Comparison of ENCODE assay signal across 7 mouse cellular contexts in the genomic region with DNA sequence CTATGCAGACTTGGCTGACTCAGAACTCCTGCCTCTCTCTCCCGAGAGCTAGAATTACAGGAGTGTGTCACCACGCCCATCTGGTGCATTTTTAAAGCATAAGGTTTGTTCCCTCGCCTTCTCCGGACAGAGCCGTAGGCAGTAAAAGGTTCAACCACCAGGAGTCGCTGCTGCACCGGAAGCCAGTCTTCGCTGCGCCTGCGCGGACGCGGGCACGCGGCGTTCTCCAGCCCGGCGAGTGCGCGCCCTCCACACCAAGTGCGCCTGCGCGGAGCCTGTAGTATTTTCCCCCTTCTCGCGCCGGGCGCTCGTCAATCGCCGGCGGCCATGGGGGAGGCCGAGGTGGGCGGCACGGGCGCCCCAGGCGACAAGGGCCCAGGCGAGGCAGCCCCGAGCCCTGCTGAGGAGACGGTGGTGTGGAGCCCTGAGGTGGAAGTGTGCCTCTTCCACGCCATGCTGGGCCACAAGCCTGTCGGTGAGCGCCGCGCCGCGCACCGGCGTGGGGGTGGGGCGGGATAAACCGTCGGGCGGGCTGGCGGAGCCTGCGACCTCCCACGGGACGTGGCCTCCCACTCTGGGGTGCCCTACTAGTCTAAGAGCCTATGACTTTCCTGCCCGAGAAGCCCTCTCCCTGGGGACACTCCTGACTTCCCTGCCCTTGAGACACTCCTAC. TPM values are rescaled to one million over a fixed set of nuclear protein-coding genes. Genes with fewer than 3 reads are reported as not detected.
DNase-seq lines count a peak whose midpoint lies in the region; ATAC-seq lines count a peak whose summit lies in the region.

No protein-coding gene starts in this region.

- peak overlapping the region; percentile 75 for H3K4me2 ChIP-seq in intestine, embryonic 15.5 days (replicated peaks)

- no peaks in the 10 kb centered on the region for H3K9me3 ChIP-seq in intestine, embryonic 15.5 days
- no peaks in the 10 kb centered on the region for H3K9me3 ChIP-seq in midbrain, embryonic 10.5 days (replicated peaks)

- intact Hi-C loops in gastrocnemius, postnatal 36 days (cut with DNase I): loop anchor here (5.0 kb wide), 1 partner anchor 165 kb away; no protein-coding TSS in a partner anchor
- intact Hi-C loops in left cerebral cortex, postnatal 25 days (cut with DNase I): loop anchor here (1.0 kb wide), 2 partner anchors 163 to 197 kb away; no protein-coding TSS in a partner anchor

- peak overlapping the region; percentile 90 for H3K4me3 ChIP-seq in intestine, embryonic 15.5 days (replicated peaks)
- peak overlapping the region; percentile 96 for H3K4me3 ChIP-seq in midbrain, embryonic 10.5 days

- H3K9ac ChIP-seq in intestine, embryonic 15.5 days: peak overlapping the region; percentile 99

- peaks cover 11% of the 10 kb centered on the region for H3K4me1 ChIP-seq in intestine, embryonic 15.5 days (replicated peaks)
- H3K4me1 ChIP-seq in midbrain, embryonic 10.5 days: peaks cover 35% of the 10 kb centered on the region

- DNase-seq in adrenal gland, adult 2 months: peak; percentile 98
- DNase-seq in embryo, embryonic 11.5 days (ENCODE audit: low read depth, low spot score): peak; percentile 92
- peak; percentile 93 to 95 for DNase-seq in gastrocnemius, postnatal 36 days
- peak; percentile 98 for DNase-seq in left cerebral cortex, postnatal 25 days (ENCODE audit: low spot score in 2 of 2)
- peak; percentile 95 for DNase-seq in midbrain, embryonic 10.5 days (ENCODE audit: low spot score)
- peak; percentile 100 for DNase-seq in right cerebral cortex, postnatal 4 days

- peaks cover 20% of the 10 kb centered on the region for H3K36me3 ChIP-seq in intestine, embryonic 15.5 days
- H3K36me3 ChIP-seq in midbrain, embryonic 10.5 days: peaks cover 37% of the 10 kb centered on the region

- peaks cover 9% of the 10 kb centered on the region for H3K27me3 ChIP-seq in intestine, embryonic 15.5 days (replicated peaks)
- H3K27me3 ChIP-seq in midbrain, embryonic 10.5 days (ENCODE audit: low read depth, poor library complexity, severe bottlenecking): peaks cover 21% of the 10 kb centered on the region

- under 1% methylated on average over 57 of the region's 57 CpGs for WGBS in intestine, embryonic 15.5 days
- WGBS in midbrain, embryonic 10.5 days: under 1% methylated on average over 56 of the region's 57 CpGs

- H3K27ac ChIP-seq in intestine, embryonic 15.5 days: 0 out of 2 replicates have a peak overlapping the region, but pooled peaks have one; percentile 60
- H3K27ac ChIP-seq in midbrain, embryonic 10.5 days (replicated peaks): peak overlapping the region; percentile 98

- peak; percentile 90 for ATAC-seq in intestine, embryonic 15.5 days

RNA-seq across cellular contexts. Expression of a gene that starts 1.5 kb away (rescaled TPM):
- total RNA-seq in adrenal gland, adult 2 months (2021): 10 to 100 TPM; 17.0 to 17.8 TPM
- polyA plus RNA-seq in adrenal gland, adult 2 months (2012; rRNA removed): 19.3 and 21.3 TPM in 2 replicates
- 1 to 10 TPM; 4.2 to 5.3 TPM for total RNA-seq in gastrocnemius, postnatal 36 days (2021)
- polyA plus RNA-seq in intestine, embryonic 15.5 days (2015; fragmentation: Nextera tagmentation; extraction: Ambion mirVana): 20.7 and 22.3 TPM in 2 replicates
- 10 to 100 TPM; 15.5 to 20.1 TPM for total RNA-seq in left cerebral cortex, postnatal 25 days (2021)
- polyA plus RNA-seq in midbrain, embryonic 10.5 days (2016; fragmentation: Nextera tagmentation; extraction: Ambion mirVana): 39.7 and 41.2 TPM in 2 replicates

RNA-seq across cellular contexts. Expression of a gene that starts 6.4 kb away (rescaled TPM):
- 10 to 100 TPM; 36.0 to 41.5 TPM for total RNA-seq in adrenal gland, adult 2 months (2021)
- polyA plus RNA-seq in adrenal gland, adult 2 months (2012; rRNA removed): 23.6 and 24.5 TPM in 2 replicates
- total RNA-seq in gastrocnemius, postnatal 36 days (2021): 10 to 100 TPM; 20.4 to 21.4 TPM
- 42.1 and 44.2 TPM in 2 replicates for polyA plus RNA-seq in intestine, embryonic 15.5 days (2015; fragmentation: Nextera tagmentation; extraction: Ambion mirVana)
- total RNA-seq in left cerebral cortex, postnatal 25 days (2021): 10 to 100 TPM; 41.6 to 41.8 TPM
- 104 and 107 TPM in 2 replicates for polyA plus RNA-seq in midbrain, embryonic 10.5 days (2016; fragmentation: Nextera tagmentation; extraction: Ambion mirVana)

RNA-seq across cellular contexts. Expression of a gene that starts 15.0 kb away (rescaled TPM):
- total RNA-seq in adrenal gland, adult 2 months (2021): under 1 TPM; 0.12 to 0.28 TPM
- 0.33 and 0.39 TPM in 2 replicates for polyA plus RNA-seq in adrenal gland, adult 2 months (2012; rRNA removed)
- total RNA-seq in gastrocnemius, postnatal 36 days (2021): under 1 TPM in 1 of 2 experiments, not detected in 1; 0.15 TPM
- 5.5 and 6.7 TPM in 2 replicates for polyA plus RNA-seq in intestine, embryonic 15.5 days (2015; fragmentation: Nextera tagmentation; extraction: Ambion mirVana)
- 10 to 100 TPM; 11.0 to 12.7 TPM for total RNA-seq in left cerebral cortex, postnatal 25 days (2021)
- 2.6 and 3.7 TPM in 2 replicates for polyA plus RNA-seq in midbrain, embryonic 10.5 days (2016; fragmentation: Nextera tagmentation; extraction: Ambion mirVana)

RNA-seq across cellular contexts. Expression of a gene that starts 59.9 kb away (rescaled TPM):
- not detected for total RNA-seq in adrenal gland, adult 2 months (2021)
- polyA plus RNA-seq in adrenal gland, adult 2 months (2012; rRNA removed): 0.20 TPM in 1 of 2 replicates, not detected in the other
- total RNA-seq in gastrocnemius, postnatal 36 days (2021): not detected
- 0.13 TPM in 1 of 2 replicates, not detected in the other for polyA plus RNA-seq in intestine, embryonic 15.5 days (2015; fragmentation: Nextera tagmentation; extraction: Ambion mirVana)
- total RNA-seq in left cerebral cortex, postnatal 25 days (2021): 1 to 10 TPM; 1.5 to 1.7 TPM
- 0.22 and 0.26 TPM in 2 replicates for polyA plus RNA-seq in midbrain, embryonic 10.5 days (2016; fragmentation: Nextera tagmentation; extraction: Ambion mirVana)

Comparison
In these comparisons a context has a peak if more than half of its experiments do, and no peak if none do; other contexts are left out.
1. Peak in every context shown above with its lines: DNase-seq, ATAC-seq, H3K4me3 ChIP-seq and H3K27ac ChIP-seq.
2. RNA of a gene that starts 15.0 kb away (total RNA-seq): 11.0 to 12.7 TPM in left cerebral cortex, postnatal 25 days; 0.12 to 0.28 TPM in adrenal gland, adult 2 months and 0.15 TPM in gastrocnemius, postnatal 36 days; every median in the first group is over 4 times any median in the second.